Comparison of ENCODE assay signal across 8 mouse cellular contexts in genomic region chr19:18716374-18716773, GRCm38 (mm10). TPM values are rescaled to one million over a fixed set of nuclear protein-coding genes. Genes with fewer than 3 reads are reported as not detected.
A peak's percentile ranks its signal among the peaks of the same experiment; 100 is the strongest.
DNase-seq lines count a peak whose midpoint lies in the region; ATAC-seq and TF ChIP-seq lines count a peak whose summit lies in the region.
"Had no signal": no experiment of that assay in that cellular context is flagged by ENCODE, and none has a peak within 500 bp of the region (broad histone marks: within the 10 kb centered on the region; RNA-seq: fewer than 3 reads in every experiment).

No protein-coding gene starts in this region.

- peaks cover 5% of the 10 kb centered on the region; the same call in 1 of the 2 replicates for H3K4me1 ChIP-seq in kidney, postnatal 0 days (replicated peaks; ENCODE audit: insufficient read depth, low read length)
- H3K4me1 ChIP-seq in liver, embryonic 14.5 days (replicated peaks; ENCODE audit: control insufficient read depth in 2 of 2, insufficient read depth in 2 of 2, low read length in 1 of 2), result peaks cover 17 to 24% of the 10 kb centered on the region in 2 experiments

- H3K9ac ChIP-seq in kidney, postnatal 0 days (ENCODE audit: low read depth, low read length), result no peak overlapping the region
- no peak overlapping the region for H3K9ac ChIP-seq in liver, embryonic 14.5 days (replicated peaks)
- H3K9ac ChIP-seq: limb, embryonic 12.5 days had no signal

- peak; percentile 42; the same call in 1 of the 2 replicates for ATAC-seq in frontal cortex, adult (ENCODE audit: low TSS enrichment)
- no peak for ATAC-seq in kidney, postnatal 0 days (replicated peaks; ENCODE audit: low FRiP score, low read depth)
- ATAC-seq in liver, embryonic 14.5 days (ENCODE audit: insufficient read depth), result no peak

- no peak overlapping the region for H3K27ac ChIP-seq in kidney, postnatal 0 days
- H3K27ac ChIP-seq in liver, embryonic 14.5 days, result no peak overlapping the region
- H3K27ac ChIP-seq: limb, embryonic 12.5 days had no signal

- TF ChIP-seq EP300 in liver, embryonic 14.5 days (IDR thresholded peaks at IDR 0.05; ENCODE audit: low read depth), result no peak

- no peak overlapping the region for H3K4me2 ChIP-seq in kidney, postnatal 0 days (ENCODE audit: low read length)
- H3K4me2 ChIP-seq in liver, embryonic 14.5 days (ENCODE audit: low read depth), result peak overlapping the region; percentile 87; the same call in 1 of the 2 replicates
- H3K4me2 ChIP-seq: limb, embryonic 12.5 days had no signal

- H3K4me3 ChIP-seq in kidney, postnatal 0 days (replicated peaks; ENCODE audit: low read depth, low read length), result no peak overlapping the region
- no peak overlapping the region; a peak in 1 of 4 replicates for H3K4me3 ChIP-seq in liver, embryonic 14.5 days (ENCODE audit: insufficient read depth in 1 of 2, low read depth in 2 of 2, low read length in 2 of 2)
- H3K4me3 ChIP-seq: limb, embryonic 12.5 days had no signal

- WGBS in kidney, postnatal 0 days, result 24% methylated on average over 1 of the region's 1 CpGs
- WGBS in liver, embryonic 14.5 days (ENCODE audit: insufficient replicate concordance), result 27% methylated on average over 1 of the region's 1 CpGs

- peak; percentile 97 for DNase-seq in 3T3-L1 (ENCODE audit: low read depth, low spot score)
- DNase-seq in A20 (ENCODE audit: low read depth, low spot score), result peak; percentile 76
- DNase-seq in brain, embryonic 14.5 days (ENCODE audit: low read depth), result peak; percentile 81
- DNase-seq in kidney, postnatal 0 days (ENCODE audit: low spot score), result peak; percentile 85
- DNase-seq in liver, embryonic 14.5 days (ENCODE audit: low read depth in 3 of 3, low spot score in 3 of 3), result peak; percentile 58 to 70 (median 58)
- peak; percentile 73 for DNase-seq in right cerebral cortex, postnatal 14 days

- peak; percentile 69; the same call in 1 of the 2 replicates for TF ChIP-seq CTCF in brain, embryonic 14.5 days (IDR thresholded peaks at IDR 0.05; ENCODE audit: borderline replicate concordance, extremely low read depth, insufficient read depth, insufficient read length)
- peak; percentile 80 for TF ChIP-seq CTCF in kidney, postnatal 0 days (IDR thresholded peaks at IDR 0.05; ENCODE audit: low read depth)
- TF ChIP-seq CTCF in liver, embryonic 14.5 days (IDR thresholded peaks at IDR 0.05; ENCODE audit: low read depth), result peak; percentile 79

- H3K27me3 ChIP-seq in kidney, postnatal 0 days (ENCODE audit: insufficient read depth, low read length), result no peaks in the 10 kb centered on the region
- no peaks in the 10 kb centered on the region for H3K27me3 ChIP-seq in liver, embryonic 14.5 days (ENCODE audit: control insufficient read depth, insufficient read depth, low read length)
- H3K27me3 ChIP-seq: limb, embryonic 12.5 days had no signal

- no peak for TF ChIP-seq POLR2A in brain, embryonic 14.5 days (IDR thresholded peaks at IDR 0.05; ENCODE audit: borderline replicate concordance, extremely low read depth, insufficient read depth, insufficient read length, poor library complexity, severe bottlenecking)

- H3K36me3 ChIP-seq in kidney, postnatal 0 days (ENCODE audit: insufficient read depth, low read length), result 0 out of 2 replicates have a peak, but pooled peaks cover 3% of the 10 kb centered on the region
- H3K36me3 ChIP-seq in liver, embryonic 14.5 days (replicated peaks; ENCODE audit: control insufficient read depth, insufficient read depth, low read depth), result peaks cover 26% of the 10 kb centered on the region

- H3K9me3 ChIP-seq in kidney, postnatal 0 days (replicated peaks; ENCODE audit: low read length), result no peaks in the 10 kb centered on the region
- H3K9me3 ChIP-seq in liver, embryonic 14.5 days (ENCODE audit: control insufficient read depth, low read length), result no peaks in the 10 kb centered on the region
- H3K9me3 ChIP-seq: limb, embryonic 12.5 days had no signal

RNA-seq across cellular contexts. Expression of gene D030056L22Rik, which starts 3.4 kb away (rescaled TPM):
- 45.1 and 63.5 TPM in 2 replicates for polyA plus RNA-seq in brain, embryonic 14.5 days (2012; rRNA removed)
- polyA plus RNA-seq in kidney, postnatal 0 days (2015; fragmentation: Nextera tagmentation; extraction: Ambion mirVana), result 28.3 and 31.0 TPM in 2 replicates
- 25.1 and 28.3 TPM in 2 replicates for polyA plus RNA-seq in liver, embryonic 14.5 days (2012; rRNA removed)
- 36.6 and 41.8 TPM in 2 replicates for polyA plus RNA-seq in liver, embryonic 14.5 days (2014; fragmentation: Nextera tagmentation; extraction: Ambion mirVana)

RNA-seq across cellular contexts. Expression of gene Trpm6, which starts 33.4 kb away (rescaled TPM):
- polyA plus RNA-seq in brain, embryonic 14.5 days (2012; rRNA removed), result 0.20 and 0.27 TPM in 2 replicates
- polyA plus RNA-seq in kidney, postnatal 0 days (2015; fragmentation: Nextera tagmentation; extraction: Ambion mirVana), result 1.2 and 1.4 TPM in 2 replicates
- polyA plus RNA-seq in liver, embryonic 14.5 days (2012; rRNA removed), result 0.01 TPM in 1 of 2 replicates, not detected in the other
- not detected in 2 replicates for polyA plus RNA-seq in liver, embryonic 14.5 days (2014; fragmentation: Nextera tagmentation; extraction: Ambion mirVana)

RNA-seq across cellular contexts. Expression of gene Carnmt1, which starts 45.8 kb away (rescaled TPM):
- 10.0 and 10.1 TPM in 2 replicates for polyA plus RNA-seq in brain, embryonic 14.5 days (2012; rRNA removed)
- 32.2 and 35.9 TPM in 2 replicates for polyA plus RNA-seq in kidney, postnatal 0 days (2015; fragmentation: Nextera tagmentation; extraction: Ambion mirVana)
- polyA plus RNA-seq in liver, embryonic 14.5 days (2012; rRNA removed), result 5.2 and 7.7 TPM in 2 replicates
- polyA plus RNA-seq in liver, embryonic 14.5 days (2014; fragmentation: Nextera tagmentation; extraction: Ambion mirVana), result 23.0 and 27.9 TPM in 2 replicates
